Mouse (Mus musculus) spleen, adult 2 months (tissue): Measurements from ENCODE around the gene Fam209.
A peak's percentile ranks its signal among the peaks of the same experiment; 100 is the strongest.

Experiments
- CTCF ChIP-seq: fragments of 200-500 bp; IDR thresholded peaks from 2 replicates; pipeline ENCODE4 v1.5.1; 2011; ENCODE audit warnings: mild to moderate bottlenecking, inconsistent platforms; ENCODE audit not compliant: insufficient read depth, insufficient read length, insufficient replicate concordance; ENCODE audit errors: extremely low read depth
- POLR2A ChIP-seq: fragments of 200-500 bp; IDR thresholded peaks from 2 replicates; pipeline ENCODE4 v1.6.1; 2011; ENCODE audit warnings: low read depth, low read length, inconsistent platforms

DNA sequence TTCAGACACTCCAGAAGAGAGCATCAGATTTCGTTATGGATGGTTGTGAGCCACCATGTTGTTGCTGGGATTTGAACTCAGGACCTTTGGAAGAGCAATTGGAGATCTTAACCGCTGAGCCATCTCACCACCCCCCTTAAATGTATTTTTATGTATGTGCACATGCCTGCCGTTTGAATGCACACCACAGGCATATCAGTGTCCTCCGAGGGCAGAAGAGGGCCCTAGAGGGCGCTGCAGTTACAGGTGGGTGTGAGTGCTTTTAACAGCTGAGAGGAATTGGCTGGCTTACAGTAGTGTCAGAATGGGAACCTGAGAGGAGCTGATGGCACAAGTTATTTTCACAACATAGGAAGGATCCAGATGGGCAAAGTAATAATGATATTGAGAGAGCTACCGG, 2.6 kb downstream of the Fam209 start:
- peak; percentile 20; the same call in 1 of the 2 replicates for TF ChIP-seq CTCF
- TF ChIP-seq POLR2A, result no peak
